ENCODE assay signal across 14 mouse cellular contexts in the genomic region with DNA sequence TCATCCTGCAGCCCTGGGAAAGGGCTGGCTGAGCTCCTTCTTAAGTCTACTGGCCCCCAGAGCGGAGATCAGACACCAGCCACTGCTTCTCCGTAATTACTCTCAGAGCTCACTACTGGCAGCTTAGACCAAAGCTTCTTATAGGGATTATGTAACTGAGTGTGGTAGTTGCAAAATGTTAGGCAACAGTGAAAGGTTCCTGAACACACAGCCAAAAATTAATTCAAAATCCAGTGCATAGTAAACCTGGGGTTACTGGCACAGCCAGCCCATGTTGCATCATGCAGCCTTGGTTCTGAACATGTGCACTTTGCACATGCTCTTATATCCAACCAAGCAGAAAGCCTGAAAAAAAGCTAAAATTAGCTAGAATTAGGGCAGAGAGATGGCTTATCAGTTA. TPM values are rescaled to one million over a fixed set of nuclear protein-coding genes. Genes with fewer than 3 reads are reported as not detected.
DNase-seq lines count a peak whose midpoint lies in the region; ATAC-seq and TF ChIP-seq lines count a peak whose summit lies in the region.
"Had no signal": no experiment of that assay in that cellular context is flagged by ENCODE, and none has a peak within 500 bp of the region (broad histone marks: within the 10 kb centered on the region; RNA-seq: fewer than 3 reads in every experiment).

No protein-coding gene starts in this region.

- no peaks in the 10 kb centered on the region for H3K36me3 ChIP-seq in kidney, adult 2 months (ENCODE audit: control insufficient read depth, insufficient read depth, low read length)
- no peaks in the 10 kb centered on the region for H3K36me3 ChIP-seq in kidney, embryonic 15.5 days
- H3K36me3 ChIP-seq in CH12.LX (replicated peaks in 1 of 2; ENCODE audit: control insufficient read depth in 1 of 2, insufficient read depth in 1 of 2, low read length in 1 of 2) = no peaks in the 10 kb centered on the region
- H3K36me3 ChIP-seq: intestine, embryonic 15.5 days; limb, embryonic 13.5 days; neural tube, embryonic 13.5 days had no signal

- TF ChIP-seq EP300 in CH12.LX (IDR thresholded peaks at IDR 0.05; ENCODE audit: low read length) = no peak

- peaks cover 2% of the 10 kb centered on the region for H3K79me2 ChIP-seq in CH12.LX (replicated peaks; ENCODE audit: control insufficient read depth, extremely low read depth, insufficient read depth, poor library complexity, severe bottlenecking)

- dilution Hi-C loops in CH12.LX (cut with MboI; ENCODE audit: extremely low pct_ligation_motif_present, extremely low pct_unique_long_range_greater_than_20kb, low sequenced_read_pairs) = no loop called here

- in situ Hi-C loops in CH12.LX (cut with MboI; ENCODE audit: low pct_ligation_motif_present, low pct_unique_long_range_greater_than_20kb, low sequenced_read_pairs) = no loop called here

- no peaks in the 10 kb centered on the region for H3K27me3 ChIP-seq in kidney, adult 2 months (replicated peaks; ENCODE audit: control insufficient read depth, insufficient read depth, low read length)
- H3K27me3 ChIP-seq in kidney, embryonic 15.5 days = peaks cover 3% of the 10 kb centered on the region; the same call in 1 of the 2 replicates
- peaks cover 4% of the 10 kb centered on the region for H3K27me3 ChIP-seq in CH12.LX (replicated peaks)
- H3K27me3 ChIP-seq: intestine, embryonic 15.5 days; limb, embryonic 13.5 days; neural tube, embryonic 13.5 days had no signal

- no peak overlapping the region for H3K9ac ChIP-seq in kidney, embryonic 15.5 days
- no peak overlapping the region for H3K9ac ChIP-seq in CH12.LX (ENCODE audit: insufficient read depth, low read depth)
- H3K9ac ChIP-seq: intestine, embryonic 15.5 days; limb, embryonic 13.5 days; neural tube, embryonic 13.5 days had no signal

- TF ChIP-seq CTCF in kidney, adult 2 months (conservative IDR thresholded peaks at IDR 0.05; ENCODE audit: insufficient read depth, insufficient read length, low read depth, low read length) = no peak
- no peak for TF ChIP-seq CTCF in CH12.LX (conservative IDR thresholded peaks at IDR 0.05 in 1 of 2, IDR thresholded peaks at IDR 0.05 in 1 of 2; ENCODE audit: low read depth in 2 of 2, low read length in 2 of 2)

- H3K27ac ChIP-seq in kidney, adult 2 months (ENCODE audit: insufficient read depth, low read depth, low read length) = no peak overlapping the region
- H3K27ac ChIP-seq in kidney, embryonic 15.5 days = no peak overlapping the region
- H3K27ac ChIP-seq in CH12.LX (ENCODE audit: insufficient read depth, low read depth) = no peak overlapping the region
- H3K27ac ChIP-seq: intestine, embryonic 15.5 days; limb, embryonic 13.5 days; neural tube, embryonic 13.5 days had no signal

- WGBS in kidney, adult 2 months = 86% methylated on average over 2 of the region's 2 CpGs
- WGBS in kidney, embryonic 15.5 days = 86% methylated on average over 2 of the region's 2 CpGs

- TF ChIP-seq POLR2A in kidney, adult 2 months (IDR thresholded peaks at IDR 0.05; ENCODE audit: low read depth, low read length) = no peak
- no peak for TF ChIP-seq POLR2A in CH12.LX (IDR thresholded peaks at IDR 0.05; ENCODE audit: low read depth, low read length)

- peak; percentile 43 for DNase-seq in kidney, adult 2 months
- no peak for DNase-seq in CH12.LX (ENCODE audit: extremely low read depth)
- DNase-seq in brain, adult 2 months (ENCODE audit: low read depth, low spot score) = peak; percentile 20
- peak; percentile 22 for DNase-seq in lung, postnatal 10 days
- DNase-seq in embryo, embryonic 11 days = no peak
- no peak for DNase-seq in gastrocnemius, postnatal 4 days (ENCODE audit: low spot score in 2 of 2)
- no peak for DNase-seq in ovary, postnatal 10 days (ENCODE audit: low spot score)
- DNase-seq: right cerebral cortex, postnatal 25 days; thymus, postnatal 4 days had no signal

- no peak overlapping the region for H3K4me3 ChIP-seq in kidney, adult 2 months (ENCODE audit: insufficient read depth, low read depth, low read length)
- no peak overlapping the region for H3K4me3 ChIP-seq in kidney, embryonic 15.5 days (replicated peaks)
- no peak overlapping the region for H3K4me3 ChIP-seq in CH12.LX (replicated peaks in 1 of 3; ENCODE audit: low read depth in 2 of 3, low read length in 2 of 3, poor library complexity in 1 of 3)
- H3K4me3 ChIP-seq: intestine, embryonic 15.5 days; limb, embryonic 13.5 days; neural tube, embryonic 13.5 days had no signal

- no peak for ATAC-seq in kidney, embryonic 15.5 days (replicated peaks; ENCODE audit: low FRiP score)
- ATAC-seq: intestine, embryonic 15.5 days had no signal

- H3K4me2 ChIP-seq in kidney, embryonic 15.5 days = no peak overlapping the region
- H3K4me2 ChIP-seq in CH12.LX (ENCODE audit: insufficient read depth, low read depth, poor library complexity, severe bottlenecking) = no peak overlapping the region
- H3K4me2 ChIP-seq: intestine, embryonic 15.5 days; limb, embryonic 13.5 days; midbrain, embryonic 11.5 days; neural tube, embryonic 13.5 days had no signal

- no peak for TF ChIP-seq RAD21 in CH12.LX (IDR thresholded peaks at IDR 0.05; ENCODE audit: low read depth, low read length)

- H3K9me3 ChIP-seq in kidney, embryonic 15.5 days (replicated peaks) = no peaks in the 10 kb centered on the region
- H3K9me3 ChIP-seq in CH12.LX (replicated peaks; ENCODE audit: low read length) = no peaks in the 10 kb centered on the region
- H3K9me3 ChIP-seq: intestine, embryonic 15.5 days; limb, embryonic 13.5 days; neural tube, embryonic 13.5 days had no signal

- H3K4me1 ChIP-seq in kidney, adult 2 months (ENCODE audit: control insufficient read depth, insufficient read depth, low read length) = no peaks in the 10 kb centered on the region; the same call in 1 of the 2 replicates
- H3K4me1 ChIP-seq in kidney, embryonic 15.5 days = 0 out of 2 replicates have a peak, but pooled peaks cover 3% of the 10 kb centered on the region
- peaks cover 0 to 10% of the 10 kb centered on the region in 2 experiments; a peak in 2 of 4 replicates for H3K4me1 ChIP-seq in CH12.LX (ENCODE audit: control insufficient read depth in 1 of 2, insufficient read depth in 2 of 2)
- H3K4me1 ChIP-seq: intestine, embryonic 15.5 days had no signal

TF ChIP-seq in CH12.LX, 34 proteins besides CTCF, POLR2A, EP300 and RAD21:
- TF ChIP-seq USF1 (IDR thresholded peaks at IDR 0.05; ENCODE audit: low read depth, low read length) (no peak), MAX (IDR thresholded peaks at IDR 0.05; ENCODE audit: low read length) (no peak; the same call in 1 of the 2 replicates), RCOR1 (conservative IDR thresholded peaks at IDR 0.05; ENCODE audit: low read depth, low read length) (no peak), JUN (IDR thresholded peaks at IDR 0.05; ENCODE audit: insufficient read depth, low read depth, low read length) (no peak), MYC (IDR thresholded peaks at IDR 0.05; ENCODE audit: low read depth, low read length) (peak; percentile 67; the same call in 1 of the 2 replicates)

RNA-seq across cellular contexts. Expression of a gene that starts 4.8 kb away (rescaled TPM):
- polyA plus RNA-seq in kidney, adult 2 months (2012; rRNA removed) = 22.6 and 29.1 TPM in 2 replicates
- polyA plus RNA-seq in kidney, embryonic 15.5 days (2015; fragmentation: Nextera tagmentation; extraction: Ambion mirVana) = 151 and 153 TPM in 2 replicates
- total RNA-seq in CH12.LX (2012; rRNA removed) = 213 and 240 TPM in 2 replicates
- 120 and 128 TPM in 2 replicates for total RNA-seq in CH12.LX (2014; rRNA removed)
- polyA plus RNA-seq in CH12.LX (2012; ENCODE audit: insufficient read length, low read depth) = 372 and 420 TPM in 2 replicates
- total RNA-seq in gastrocnemius, postnatal 4 days (2021) = 100 to 1,000 TPM; 123 to 135 TPM

RNA-seq across cellular contexts. Expression of a gene that starts 16.1 kb away (rescaled TPM):
- polyA plus RNA-seq in kidney, adult 2 months (2012; rRNA removed) = 12.7 and 17.2 TPM in 2 replicates
- polyA plus RNA-seq in kidney, embryonic 15.5 days (2015; fragmentation: Nextera tagmentation; extraction: Ambion mirVana) = 29.0 and 30.0 TPM in 2 replicates
- total RNA-seq in CH12.LX (2012; rRNA removed) = 16.2 TPM in 2 replicates
- total RNA-seq in CH12.LX (2014; rRNA removed) = 24.4 and 29.8 TPM in 2 replicates
- polyA plus RNA-seq in CH12.LX (2012; ENCODE audit: insufficient read length, low read depth) = 27.3 and 35.2 TPM in 2 replicates
- 10 to 100 TPM; 23.4 to 24.1 TPM for total RNA-seq in gastrocnemius, postnatal 4 days (2021)

RNA-seq across cellular contexts. Expression of a gene that starts 39.5 kb away (rescaled TPM):
- polyA plus RNA-seq in kidney, adult 2 months (2012; rRNA removed) = 0.08 and 0.13 TPM in 2 replicates
- polyA plus RNA-seq in kidney, embryonic 15.5 days (2015; fragmentation: Nextera tagmentation; extraction: Ambion mirVana) = 1.1 and 1.5 TPM in 2 replicates
- total RNA-seq in CH12.LX (2012; rRNA removed) (1.3 and 1.7 TPM in 2 replicates), CH12.LX (2014; rRNA removed) (3.1 and 3.2 TPM in 2 replicates)
- polyA plus RNA-seq in CH12.LX (2012; ENCODE audit: insufficient read length, low read depth) = 0.91 and 1.2 TPM in 2 replicates
- total RNA-seq in gastrocnemius, postnatal 4 days (2021) = under 1 TPM; 0.70 to 0.76 TPM

Comparison
In these comparisons a context has a peak if more than half of its experiments do, and no peak if none do; other contexts are left out.
1. DNase-seq: peak in kidney, adult 2 months (single experiment), brain, adult 2 months (single experiment) and lung, postnatal 10 days (single experiment); none in CH12.LX (single experiment), embryo, embryonic 11 days (single experiment), gastrocnemius, postnatal 4 days (0 of 2) and ovary, postnatal 10 days (single experiment).